Mouse (Mus musculus) intestine, postnatal 0 days (tissue): ENCODE results near the gene Ccdc151. TPM values are rescaled to one million over a fixed set of nuclear protein-coding genes. Genes with fewer than 3 reads are reported as not detected.

ENCODE experiments used
- ATAC-seq: fragments of 200-750 bp; cut with Nextera tagmentation; 2 replicates; pipeline ENCODE4 v1.8.0; 2017; ENCODE audit warnings: mild to moderate bottlenecking, moderate TSS enrichment, moderate library complexity
- H3K27ac ChIP-seq: fragments of 300-500 bp; sonication (generic); 2 replicates; pipeline ENCODE4 v1.5.1; 2014; ENCODE audit warnings: mild to moderate bottlenecking, low read depth, low read length, moderate library complexity
- H3K27me3 ChIP-seq: fragments of 300-500 bp; sonication (generic); replicated peaks from 2 replicates; pipeline ENCODE4 v1.6.1; 2014; ENCODE audit warnings: low read length, mixed read lengths; ENCODE audit not compliant: control insufficient read depth, insufficient read depth
- H3K36me3 ChIP-seq: fragments of 300-500 bp; sonication (generic); 2 replicates; pipeline ENCODE4 v1.6.1; 2014; ENCODE audit warnings: mild to moderate bottlenecking, moderate library complexity; ENCODE audit not compliant: control insufficient read depth, insufficient read depth
- H3K4me1 ChIP-seq: fragments of 300-500 bp; sonication (generic); replicated peaks from 2 replicates; pipeline ENCODE4 v1.6.1; 2014; ENCODE audit warnings: antibody characterized with exemption, low read length, mixed read lengths; ENCODE audit not compliant: control insufficient read depth, insufficient read depth
- H3K4me2 ChIP-seq: fragments of 300-500 bp; sonication (generic); replicated peaks from 2 replicates; pipeline ENCODE4 v1.6.1; 2014; ENCODE audit warnings: low read depth, mild to moderate bottlenecking, moderate library complexity
- H3K4me3 ChIP-seq: fragments of 300-500 bp; sonication (generic); 2 replicates; pipeline ENCODE4 v1.5.1; 2014; ENCODE audit warnings: low read depth, low read length
- H3K9ac ChIP-seq: fragments of 300-500 bp; sonication (generic); 2 replicates; pipeline ENCODE4 v1.6.1; 2014; ENCODE audit warnings: mild to moderate bottlenecking, low read depth, low read length
- H3K9me3 ChIP-seq: fragments of 300-500 bp; sonication (generic); 2 replicates; pipeline ENCODE4 v1.6.1; 2016; ENCODE audit warnings: mixed run types; ENCODE audit not compliant: control insufficient read depth
- CTCF ChIP-seq: sonication (generic); IDR thresholded peaks from 2 replicates; pipeline ENCODE4 v1.5.1; 2016; ENCODE audit warnings: low read depth, mild to moderate bottlenecking, control low read depth, antibody characterized with exemption, moderate library complexity
- WGBS: fragments of 180-500 bp; shearing (Covaris S2); extraction: QIAGEN DNeasy Blood & Tissue Kit; methylation state at CpG from one replicate; pipeline ENCODE4 v1.1.7; 2014; 5-methylcytosine and 5-hydroxymethylcytosine counted together
- polyA plus RNA-seq: library from polyadenylated mRNA; unstranded; fragments of >200 nt; fragmentation: Nextera tagmentation; extraction: Ambion mirVana; gene quantifications from 2 replicates; pipeline ENCODE4 v1.2.1, GENCODE M21; 2015

The Ccdc151 gene
- polyA plus RNA-seq, 1 experiment from 2014 or later: 0.35 TPM

DNA sequence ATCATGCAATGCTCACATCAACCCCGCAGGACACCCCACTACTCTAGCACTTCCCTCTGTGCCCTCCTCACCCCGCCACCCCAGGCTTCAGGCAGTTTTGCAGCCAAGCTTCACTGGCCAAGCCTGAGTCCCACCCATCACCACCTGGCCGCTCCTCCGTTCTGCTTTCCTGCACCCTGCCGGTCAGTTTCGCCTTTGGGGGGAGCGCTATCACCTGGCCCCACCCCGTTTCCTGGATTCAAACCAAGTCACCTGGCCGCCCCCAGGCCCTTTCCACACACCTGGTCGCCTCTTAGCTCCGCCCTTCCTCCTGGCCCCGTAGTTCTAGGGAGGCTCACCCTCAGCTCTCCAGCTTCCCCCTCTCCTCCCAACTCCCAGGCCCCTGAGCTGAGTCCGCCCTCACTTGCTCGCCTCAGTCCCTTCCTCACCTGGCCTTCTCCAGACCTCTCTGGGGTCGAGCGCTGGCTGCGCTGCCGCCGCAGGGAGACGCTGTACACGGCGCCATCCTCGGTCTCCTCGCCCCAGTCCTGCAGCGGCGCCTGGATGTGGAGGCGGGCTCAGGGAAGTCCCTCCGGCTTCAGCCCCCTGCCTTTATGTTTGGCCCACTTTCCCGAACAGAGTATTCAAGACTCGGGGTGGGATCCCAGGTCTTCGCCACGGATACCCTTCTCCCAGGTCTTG, 13.9 kb downstream of the Ccdc151 start:
- Histone ChIP-seq H3K27me3 (peaks cover 44% of the 10 kb centered on the region), H3K4me1 (no peaks in the 10 kb centered on the region; the same call in 1 of the 2 replicates), H3K27ac (no peak overlapping the region), H3K9me3 (no peaks in the 10 kb centered on the region), H3K36me3 (no peaks in the 10 kb centered on the region), H3K4me3 (peak overlapping the region; percentile 52), H3K4me2 (peak overlapping the region; percentile 82), H3K9ac (peak overlapping the region; percentile 17; the same call in 1 of the 2 replicates)
- ATAC-seq: 0 out of 2 replicates have a peak, but pooled peaks have one; percentile 26
- 2% methylated on average over 32 of the region's 32 CpGs for WGBS
- TF ChIP-seq CTCF: peak; percentile 23

DNA sequence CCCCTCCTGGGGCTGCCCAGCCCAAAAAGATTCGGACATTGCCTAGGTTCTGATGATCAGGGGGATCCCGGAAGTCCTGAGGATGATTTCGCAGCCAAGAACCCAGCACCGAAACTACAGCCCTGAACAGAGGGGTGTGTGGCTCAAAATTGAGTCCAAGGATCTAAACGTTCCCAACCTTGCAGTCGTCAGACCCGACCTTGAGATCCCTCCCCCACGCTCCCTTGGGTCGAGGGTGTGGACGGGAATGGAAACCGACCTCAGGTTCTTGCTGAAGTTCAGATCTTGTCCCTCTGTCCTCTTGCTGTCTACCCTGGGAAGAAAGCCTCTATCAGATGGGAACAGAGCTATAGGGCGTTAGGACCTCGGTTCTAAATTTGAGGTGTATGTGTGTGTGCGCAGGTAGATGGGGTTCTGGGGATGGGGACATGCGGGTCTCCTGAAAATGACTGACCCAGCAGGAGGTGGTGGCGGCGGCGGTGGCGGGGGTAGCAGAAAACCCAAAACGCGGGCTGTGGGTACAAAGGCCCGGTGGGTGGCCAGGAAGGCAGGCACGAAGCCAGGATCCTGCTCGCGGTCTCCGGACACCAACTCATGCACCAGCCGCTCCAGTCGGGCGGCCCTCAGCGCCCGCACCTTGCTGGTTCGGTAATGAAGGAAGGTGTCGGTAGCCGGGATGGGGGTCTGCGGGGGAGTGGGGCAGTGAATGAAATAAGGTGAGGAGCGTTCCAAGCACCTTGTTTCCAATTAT, 14.7 kb downstream of the Ccdc151 start:
- ATAC-seq: no peak
- H3K9ac ChIP-seq: no peak overlapping the region
- 11% methylated on average over 36 of the region's 36 CpGs for WGBS

DNA sequence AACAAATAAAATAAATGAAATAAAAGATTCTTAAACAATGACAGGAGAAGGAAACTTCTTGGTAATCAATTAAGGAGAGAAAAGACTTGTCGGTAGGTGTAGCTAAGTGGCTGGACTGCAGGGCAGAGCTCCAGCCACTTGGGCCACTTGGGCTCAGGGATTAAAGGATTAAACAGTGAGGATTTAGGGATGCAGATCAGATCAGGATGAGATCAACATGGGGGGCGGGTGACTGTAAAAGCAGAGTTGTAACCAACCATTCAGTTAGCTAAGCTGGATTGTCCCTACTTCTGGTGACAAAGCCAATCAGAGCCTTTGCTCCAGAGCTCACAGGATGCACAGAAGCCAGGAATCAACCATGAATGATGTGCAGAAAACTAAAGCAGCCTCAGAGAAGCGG, 18.5 kb downstream of the Ccdc151 start:
- Histone ChIP-seq H3K27ac (no peak overlapping the region), H3K4me2 (no peak overlapping the region), H3K4me1 (no peaks in the 10 kb centered on the region; the same call in 1 of the 2 replicates), H3K9me3 (no peaks in the 10 kb centered on the region), H3K36me3 (no peaks in the 10 kb centered on the region), H3K4me3 (no peak overlapping the region), H3K9ac (no peak overlapping the region), H3K27me3 (peaks cover 15% of the 10 kb centered on the region)
- ATAC-seq: no peak
- no peak for TF ChIP-seq CTCF
- 48% methylated on average over 3 of the region's 3 CpGs for WGBS

More for the DNA sequence above, 14.7 kb downstream of the Ccdc151 start:
- peak overlapping the region; percentile 52 for H3K4me3 ChIP-seq
- H3K4me2 ChIP-seq: peak overlapping the region; percentile 82
- TF ChIP-seq CTCF: no peak
- peaks cover 44% of the 10 kb centered on the region for H3K27me3 ChIP-seq
- no peaks in the 10 kb centered on the region for H3K36me3 ChIP-seq
- H3K4me1 ChIP-seq: no peaks in the 10 kb centered on the region; the same call in 1 of the 2 replicates
- H3K9me3 ChIP-seq: no peaks in the 10 kb centered on the region
- no peak overlapping the region for H3K27ac ChIP-seq

DNA sequence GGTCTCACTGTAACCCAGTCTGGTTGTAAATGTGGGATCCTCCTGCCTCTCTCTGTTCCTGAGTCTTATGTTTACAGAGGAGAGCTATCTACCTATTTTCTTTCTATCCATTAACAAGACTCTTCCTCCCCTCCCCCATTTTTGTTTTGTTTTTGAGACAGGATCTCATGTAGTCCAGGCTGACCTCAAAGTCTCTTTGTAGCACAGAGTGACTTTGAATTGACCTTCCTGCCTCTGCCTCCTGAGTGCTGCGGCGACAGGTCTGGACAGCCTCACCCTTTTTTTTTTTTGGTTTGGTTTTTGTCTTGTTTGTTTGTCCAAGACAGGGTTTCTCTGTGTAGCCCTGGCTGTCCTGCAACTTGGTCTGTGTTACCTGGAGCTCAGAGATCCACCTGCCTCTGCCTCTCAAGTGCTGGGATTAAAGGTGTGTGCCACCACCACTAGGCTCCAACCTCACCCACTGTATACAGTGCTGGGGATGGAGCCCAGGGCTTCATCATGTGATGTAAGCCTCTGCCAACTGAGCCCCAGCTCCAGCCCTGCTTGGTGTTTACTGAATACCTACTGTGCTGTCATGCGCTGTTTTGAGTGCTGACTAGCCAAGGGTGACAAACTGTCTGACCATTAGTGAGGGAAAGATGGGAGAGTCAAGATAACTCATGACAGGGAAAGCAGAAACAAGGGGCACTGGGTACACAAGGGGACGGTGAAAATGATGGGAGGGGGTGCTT, 23.9 kb downstream of the Ccdc151 start:
- no peak overlapping the region for H3K4me3 ChIP-seq
- H3K9ac ChIP-seq: no peak overlapping the region
- H3K27ac ChIP-seq: no peak overlapping the region
- 0 out of 2 replicates have a peak, but pooled peaks have one; percentile 8 for ATAC-seq
- TF ChIP-seq CTCF: no peak
- no peaks in the 10 kb centered on the region for H3K4me1 ChIP-seq
- no peak overlapping the region for H3K4me2 ChIP-seq
- 92% methylated on average over 4 of the region's 4 CpGs for WGBS
- no peaks in the 10 kb centered on the region for H3K36me3 ChIP-seq
- no peaks in the 10 kb centered on the region for H3K9me3 ChIP-seq
- no peaks in the 10 kb centered on the region for H3K27me3 ChIP-seq

DNA sequence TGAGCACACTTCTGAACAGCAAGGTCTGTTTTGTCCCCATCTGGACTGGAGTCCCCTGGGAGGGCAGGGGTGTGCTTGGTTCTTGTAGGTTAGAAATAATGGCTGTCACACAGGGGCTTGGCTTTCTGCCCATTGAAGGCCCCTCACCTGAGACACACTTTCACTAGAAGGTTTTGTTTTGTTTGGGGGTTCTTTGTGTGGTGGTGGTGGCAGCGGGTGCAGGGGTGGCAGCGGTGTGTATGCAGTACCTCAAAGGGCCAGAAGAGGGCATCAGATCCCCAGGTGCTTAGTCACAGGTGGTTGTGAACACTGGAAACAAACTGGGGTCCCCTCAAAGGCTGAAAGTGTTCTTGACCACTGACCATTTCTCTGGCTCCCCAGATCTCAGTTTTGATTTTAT, 24.5 kb downstream of the Ccdc151 start:
- WGBS: 22% methylated on average over 2 of the region's 2 CpGs
- H3K36me3 ChIP-seq: no peaks in the 10 kb centered on the region
- no peaks in the 10 kb centered on the region for H3K9me3 ChIP-seq
- peak; percentile 79 for TF ChIP-seq CTCF
- no peaks in the 10 kb centered on the region for H3K4me1 ChIP-seq
- no peak overlapping the region for H3K27ac ChIP-seq
- no peaks in the 10 kb centered on the region for H3K27me3 ChIP-seq
- H3K4me3 ChIP-seq: no peak overlapping the region
- no peak for ATAC-seq
- H3K9ac ChIP-seq: no peak overlapping the region
- H3K4me2 ChIP-seq: no peak overlapping the region

DNA sequence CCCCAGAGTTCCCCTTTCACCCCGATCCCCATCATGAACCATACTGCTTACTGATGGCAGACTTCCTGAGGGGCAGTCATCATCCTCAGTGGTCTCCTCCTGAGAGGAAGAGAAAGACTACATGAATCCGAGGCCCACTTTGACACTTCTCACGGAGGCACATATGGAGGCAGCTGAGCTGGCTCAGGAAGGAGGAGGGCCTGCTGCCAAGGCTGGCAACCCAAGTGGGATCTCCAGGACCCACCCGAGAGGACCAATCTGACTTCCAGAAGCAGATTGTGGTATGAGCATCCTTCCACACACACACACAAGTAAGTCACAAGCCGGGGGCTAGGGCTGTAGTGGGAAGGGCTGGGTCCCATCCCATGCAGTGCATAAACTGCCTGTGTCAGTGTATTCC, 25.1 kb downstream of the Ccdc151 start:
- 85% methylated on average over 5 of the region's 5 CpGs for WGBS
- Histone ChIP-seq H3K36me3 (no peaks in the 10 kb centered on the region), H3K9ac (no peak overlapping the region), H3K9me3 (no peaks in the 10 kb centered on the region), H3K4me3 (no peak overlapping the region), H3K4me1 (no peaks in the 10 kb centered on the region), H3K27me3 (no peaks in the 10 kb centered on the region), H3K4me2 (no peak overlapping the region), H3K27ac (no peak overlapping the region)
- no peak for TF ChIP-seq CTCF
- no peak for ATAC-seq
